Mouse (Mus musculus): ENCODE data around the gene Smug1.

GRCm38 (mm10) chr15:103202088-103202793, 35.3 kb upstream of the Smug1 start:
- TF ChIP-seq MYOD1 (IDR thresholded peaks at IDR 0.05; ENCODE audit: control insufficient read depth, insufficient read length, low read depth), result no peak
- no peak for TF ChIP-seq MYOG (IDR thresholded peaks at IDR 0.05; ENCODE audit: control insufficient read depth, extremely low read depth, insufficient read length)
- TF ChIP-seq CTCF (IDR thresholded peaks at IDR 0.05; ENCODE audit: control insufficient read depth, insufficient read depth, insufficient read length), result no peak
- no peak for TF ChIP-seq USF1 (IDR thresholded peaks at IDR 0.05; ENCODE audit: low read depth)
- no peak for TF ChIP-seq FOSL1 (IDR thresholded peaks at IDR 0.05; ENCODE audit: insufficient read depth, low read length, poor library complexity, severe bottlenecking)

Data from C2C12 (cell line).